Mouse (Mus musculus) left cerebral cortex, postnatal 10 days (tissue): ENCODE data around the gene 1700001C02Rik. TPM values are rescaled to one million over a fixed set of nuclear protein-coding genes. Genes with fewer than 3 reads are reported as not detected.

Source experiments
- DNase-seq, 2 experiments: peaks; one replicate each; pipeline ENCODE4 v3.0.0; 2021 to 2022; ENCODE audit warnings: low spot score in 2 of 2, mixed read lengths in 1 of 2; ENCODE audit errors: extremely low spot score in 1 of 2
- intact Hi-C: fragments of 180-260 bp; cut with DNase I; formaldehyde crosslinking; loops from one replicate; pipeline ENCODE4 v1.15.1; 2025
- total RNA-seq, 2 experiments: library from RNA; stranded (reverse); gene quantifications; 2 replicates each; pipeline ENCODE4 v1.2.3; 2021

The 1700001C02Rik gene
- total RNA-seq, 2 experiments from 2014 or later: not detected

DNA sequence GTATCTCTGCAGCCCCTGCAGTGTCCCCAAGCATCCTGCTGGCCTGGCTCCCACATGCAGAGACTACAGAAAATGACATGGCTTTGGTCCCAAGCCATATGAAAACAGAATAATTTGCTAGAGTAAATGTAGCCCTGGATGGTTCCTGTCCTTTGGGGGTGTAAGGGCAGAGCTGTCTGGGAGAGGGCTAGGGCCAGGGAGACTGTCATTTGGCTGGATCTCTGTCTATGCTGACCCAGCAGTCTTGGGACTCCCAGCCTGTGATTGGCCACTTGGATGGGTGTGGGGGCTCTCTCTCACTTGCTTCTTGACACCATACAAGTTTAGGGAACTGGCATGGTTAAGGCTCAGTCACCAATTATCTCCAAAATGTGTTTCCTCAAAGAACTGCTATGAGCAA lies 24.4 kb downstream of the 1700001C02Rik start:
- intact Hi-C loops: no loop called here

GRCm38 (mm10) chr5:30490845-30491244 lies 25.0 kb downstream of the 1700001C02Rik start:
- intact Hi-C loops: no loop called here
- DNase-seq: no peak

More for the DNA sequence above, 24.4 kb downstream of the 1700001C02Rik start:
- no peak for DNase-seq

DNA sequence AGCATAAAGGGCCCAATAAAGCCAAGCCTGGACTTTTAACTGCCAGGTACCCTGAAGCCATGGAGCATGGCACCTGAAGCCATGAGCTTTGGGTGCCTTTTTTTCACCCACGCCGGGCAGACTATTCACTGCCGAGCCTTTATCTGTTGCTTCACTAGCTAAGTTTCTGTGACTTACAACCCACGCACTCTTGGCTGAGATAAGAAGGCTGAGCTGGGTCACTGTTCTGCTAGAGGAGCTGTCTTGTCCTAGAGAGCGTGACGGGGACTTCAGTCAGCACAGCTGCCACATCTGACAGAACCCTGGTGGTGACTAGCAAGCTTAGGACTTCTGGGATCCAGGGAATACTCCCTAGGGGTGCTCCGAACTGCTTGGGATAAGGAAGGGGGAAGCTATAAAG lies 27.9 kb downstream of the 1700001C02Rik start:
- no peak for DNase-seq
- intact Hi-C loops: no loop called here

GRCm38 (mm10) chr5:30494606-30495005 lies 28.8 kb downstream of the 1700001C02Rik start:
- no peak for DNase-seq
- intact Hi-C loops: no loop called here

DNA sequence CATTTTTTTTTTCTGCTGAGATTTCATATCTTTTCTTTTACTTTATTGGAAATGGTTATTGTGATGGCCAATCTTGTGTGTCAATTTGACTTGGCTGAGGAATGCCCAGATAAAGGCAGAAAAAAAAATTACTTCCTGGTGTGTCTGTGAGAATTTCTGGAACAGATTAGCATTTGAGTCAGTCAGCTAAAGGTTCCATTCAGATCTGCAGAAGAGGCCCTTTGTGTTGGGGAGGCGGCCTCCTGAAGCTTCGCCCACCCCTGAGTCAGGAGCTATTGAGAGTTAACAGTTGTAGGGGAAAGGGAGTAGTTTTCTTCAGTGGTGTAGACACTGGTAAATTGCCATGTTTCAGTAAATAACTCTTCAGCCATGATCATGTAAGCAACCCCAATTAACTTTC lies 29.4 kb downstream of the 1700001C02Rik start:
- intact Hi-C loops: no loop called here

DNA sequence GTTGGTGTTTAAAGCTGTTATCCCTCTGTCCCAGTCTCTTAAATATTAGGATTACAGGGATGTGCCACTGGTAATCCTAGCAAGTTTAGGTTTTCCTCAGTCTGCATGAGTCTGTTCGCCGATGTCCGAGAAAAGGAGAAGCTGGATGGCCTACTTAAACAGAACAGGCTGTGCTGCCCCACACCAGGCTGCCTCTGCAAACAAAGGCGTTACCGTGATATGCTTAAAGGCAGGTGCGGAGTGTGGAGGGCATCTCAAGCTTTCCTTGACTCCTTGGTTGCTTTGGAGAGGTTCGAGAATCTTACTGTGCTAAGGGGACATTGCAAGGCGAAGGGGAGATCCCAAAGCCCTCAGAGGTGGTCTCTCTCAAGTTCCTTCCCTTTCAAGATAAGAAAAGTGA lies 31.0 kb downstream of the 1700001C02Rik start:
- DNase-seq: no peak
- intact Hi-C loops: no loop called here

More for the DNA sequence above, 29.4 kb downstream of the 1700001C02Rik start:
- DNase-seq: no peak

DNA sequence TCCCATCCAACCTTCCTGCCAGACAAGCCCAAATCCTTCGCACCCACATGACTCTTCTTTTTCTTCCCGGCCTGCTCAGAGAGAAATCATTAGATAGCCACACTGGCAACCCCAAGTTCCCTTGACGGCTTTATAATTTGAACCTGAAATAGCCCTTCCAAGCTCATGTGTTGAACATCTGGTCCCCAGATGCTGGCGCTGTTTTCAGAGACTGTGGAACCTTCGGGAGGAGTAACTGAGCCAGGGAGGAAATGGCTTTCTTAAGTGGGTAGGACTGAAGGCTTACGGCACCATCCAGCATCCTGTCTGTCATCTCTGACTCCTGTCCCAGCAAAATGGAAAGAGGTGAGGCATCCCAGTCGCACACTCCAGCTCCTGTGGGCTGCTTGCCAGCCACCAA lies 31.5 kb downstream of the 1700001C02Rik start:
- no peak for DNase-seq
- intact Hi-C loops: no loop called here

DNA sequence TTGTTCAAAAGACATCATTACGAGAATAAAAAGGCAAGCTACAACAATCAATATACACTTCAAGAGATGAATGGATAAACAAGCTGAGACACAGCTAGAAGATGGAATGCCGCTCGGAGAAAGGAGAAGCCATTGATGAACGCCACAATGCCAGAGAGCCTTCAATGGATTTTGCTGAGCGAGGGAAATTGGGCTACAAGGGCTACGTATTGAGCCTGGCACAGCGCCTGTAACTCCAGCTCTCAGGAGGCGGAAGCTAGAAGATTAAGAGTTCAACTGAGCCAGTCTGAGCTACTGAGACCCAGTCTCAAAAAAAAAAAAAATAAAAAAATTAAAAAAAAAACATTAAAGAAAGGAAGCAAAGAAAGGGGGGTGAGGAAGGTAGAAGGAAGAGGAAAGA lies 47.3 kb downstream of the 1700001C02Rik start:
- intact Hi-C loops: no loop called here
- no peak for DNase-seq

DNA sequence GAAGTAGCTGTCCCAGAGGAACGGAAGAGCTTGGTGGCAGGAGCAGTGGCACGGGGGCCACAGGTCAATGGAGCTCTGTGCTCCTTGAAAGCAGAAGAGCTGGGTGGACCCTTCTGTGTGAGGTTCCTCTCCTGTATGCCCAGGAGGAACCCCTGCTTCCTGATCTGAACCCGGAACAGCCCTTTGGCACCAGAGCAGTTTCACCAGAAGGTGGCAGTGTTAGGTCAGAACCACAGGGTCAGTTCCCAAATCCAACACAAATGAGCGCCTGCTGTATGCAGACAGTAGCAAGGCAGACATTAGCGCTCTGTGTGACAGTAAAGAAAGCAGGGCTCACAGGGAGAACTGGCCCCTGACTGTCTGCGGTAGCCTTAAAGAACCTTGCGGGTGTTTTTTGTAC lies 50.5 kb downstream of the 1700001C02Rik start:
- intact Hi-C loops: loop anchor here (2.0 kb wide), 1 partner anchor 122 kb away; no protein-coding TSS in a partner anchor
- peak; percentile 27 to 44 for DNase-seq

DNA sequence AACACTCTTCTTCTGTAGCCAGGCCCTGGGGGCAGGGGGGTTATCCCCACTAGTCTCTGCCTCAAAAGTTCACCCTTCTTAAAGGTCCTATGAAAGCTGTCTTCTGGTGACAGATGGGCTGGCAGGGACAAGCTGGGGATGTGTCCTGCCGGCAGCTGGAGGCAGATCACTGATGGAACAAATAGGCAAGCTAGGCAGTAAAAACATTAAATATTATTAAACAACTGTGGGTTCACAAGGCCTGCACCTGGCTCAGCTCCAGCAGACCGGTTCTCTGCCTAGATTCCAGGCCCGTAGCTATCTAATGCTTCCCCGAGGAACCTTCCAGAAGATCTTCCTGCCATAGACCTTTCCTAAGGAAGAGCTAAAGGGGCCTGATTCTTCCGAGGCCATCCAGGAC lies 52.3 kb downstream of the 1700001C02Rik start:
- intact Hi-C loops: no loop called here
- DNase-seq: no peak

DNA sequence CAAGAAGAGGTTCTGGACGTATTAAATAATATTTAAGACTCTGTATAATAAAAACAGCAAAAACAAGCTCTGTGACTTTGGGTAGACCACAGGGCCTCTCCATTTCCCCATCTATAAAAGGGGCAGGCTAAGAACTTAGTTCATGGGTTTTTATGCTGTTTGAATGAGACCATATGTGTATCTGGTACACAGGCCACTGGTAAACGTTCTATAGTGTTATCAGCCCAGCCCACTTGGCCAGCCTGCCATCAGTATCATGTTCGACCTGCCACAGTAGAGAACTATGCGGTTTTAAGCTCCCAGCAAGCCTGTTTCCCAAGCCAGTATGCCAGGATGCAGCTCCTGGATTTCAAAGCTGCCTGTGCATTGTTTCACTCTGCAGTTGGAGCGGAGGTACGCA lies 52.7 kb downstream of the 1700001C02Rik start:
- DNase-seq: no peak
- intact Hi-C loops: no loop called here

DNA sequence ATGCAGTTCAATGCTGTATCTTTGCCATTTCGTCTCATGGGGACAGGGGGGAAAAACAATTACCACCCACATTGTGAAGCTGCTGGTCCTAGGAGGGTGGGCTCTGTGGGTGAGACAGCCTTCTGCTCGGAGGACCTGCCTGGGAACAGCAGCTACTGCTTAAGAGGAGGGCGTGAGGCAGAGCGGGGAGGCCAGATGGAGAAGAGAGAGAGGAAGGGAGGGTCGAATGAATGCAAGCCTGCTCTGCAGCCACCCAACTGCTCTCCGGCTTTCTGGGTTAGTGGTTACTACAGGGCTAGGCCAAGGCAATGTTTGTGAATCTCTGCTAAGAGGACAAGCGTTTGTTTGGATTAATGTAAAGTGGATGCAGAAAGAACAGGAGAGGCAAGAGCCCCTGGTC lies 53.6 kb downstream of the 1700001C02Rik start:
- intact Hi-C loops: no loop called here
- no peak for DNase-seq

DNA sequence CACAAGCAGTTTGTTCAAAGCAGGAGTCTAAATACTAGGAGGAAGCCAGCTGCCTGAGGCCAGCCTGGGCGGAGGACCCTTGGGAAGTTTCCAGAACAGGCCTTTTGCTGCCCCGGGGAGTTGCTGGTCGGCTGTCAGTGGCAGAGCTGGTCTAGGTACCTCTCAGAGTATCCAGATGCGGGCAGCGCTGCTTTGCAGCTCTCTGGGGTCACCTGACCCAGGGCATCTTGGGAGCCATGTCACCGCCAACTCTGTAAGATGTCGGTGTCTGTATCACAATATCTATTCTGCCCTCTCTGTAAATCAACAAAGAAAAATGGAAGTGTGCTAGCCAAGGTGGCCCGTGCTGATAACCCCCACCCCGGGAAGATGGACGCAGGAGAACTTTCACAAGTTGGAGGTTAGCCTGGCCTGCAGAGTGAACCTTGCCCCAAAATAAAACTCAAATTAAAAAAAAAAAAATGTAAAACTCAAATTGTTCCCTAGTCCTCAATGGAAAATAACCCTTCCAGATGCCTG lies 54.4 kb downstream of the 1700001C02Rik start:
- no peak for DNase-seq
- intact Hi-C loops: no loop called here

DNA sequence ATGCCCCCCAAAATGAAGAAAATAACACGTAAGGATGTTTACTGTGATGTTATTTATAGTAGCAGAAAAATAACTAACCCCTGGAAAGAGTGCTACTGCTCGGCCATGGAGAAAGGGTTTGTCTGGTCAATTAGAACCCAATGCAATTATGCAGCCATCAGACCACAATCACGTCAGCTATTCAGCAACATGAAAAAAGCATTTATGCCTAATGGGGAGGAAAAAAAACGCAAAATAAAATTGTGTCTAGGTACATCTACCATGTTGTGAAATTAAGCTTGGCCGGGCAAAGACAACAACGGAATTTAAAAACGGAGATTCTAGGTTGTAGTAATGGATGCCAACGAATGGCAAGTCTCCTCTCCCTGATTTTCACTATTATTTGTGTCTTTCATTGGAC lies 56.6 kb downstream of the 1700001C02Rik start:
- no peak for DNase-seq
- intact Hi-C loops: no loop called here

DNA sequence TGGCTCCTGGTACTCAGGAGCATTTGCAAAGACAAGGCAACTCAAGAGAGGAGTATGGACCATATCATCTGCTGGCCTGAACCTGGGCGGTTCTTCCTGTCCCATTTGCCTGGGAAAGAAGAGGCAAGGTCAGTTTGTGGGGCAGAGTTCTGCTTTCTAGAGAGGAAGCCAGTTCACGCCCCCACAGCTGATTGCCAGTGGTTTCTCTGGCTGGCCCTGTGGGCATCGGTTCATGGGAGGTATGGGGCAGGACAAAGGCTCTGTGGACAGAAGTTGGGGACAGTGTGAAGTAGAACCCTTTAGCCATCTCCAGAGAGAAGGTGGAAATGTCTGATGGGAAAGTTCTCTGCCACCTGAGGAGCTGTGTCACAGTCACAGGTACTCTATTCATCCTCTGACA lies 57.3 kb downstream of the 1700001C02Rik start:
- intact Hi-C loops: no loop called here
- DNase-seq: no peak

DNA sequence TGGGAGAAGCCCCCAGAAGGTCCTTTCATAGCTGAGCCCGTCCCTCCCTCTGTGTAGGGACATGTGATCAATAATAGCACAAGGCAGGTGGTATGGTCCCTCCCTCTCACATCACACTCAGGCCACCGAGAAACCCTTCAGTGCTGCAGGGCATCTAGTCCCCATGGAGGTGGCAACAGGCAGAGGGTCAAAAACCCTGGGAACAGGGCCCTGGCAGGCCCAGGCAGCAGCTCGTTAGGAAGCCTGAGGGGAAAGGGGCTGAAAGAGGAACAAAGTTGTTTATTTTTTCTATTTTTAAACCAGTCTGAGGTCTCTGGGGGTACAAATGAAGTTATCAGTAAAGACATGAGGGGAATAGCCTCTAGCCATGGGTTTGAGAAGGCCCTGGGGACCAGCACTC lies 58.4 kb downstream of the 1700001C02Rik start:
- intact Hi-C loops: no loop called here
- DNase-seq: no peak

GRCm38 (mm10) chr5:30525920-30526836 lies 60.3 kb downstream of the 1700001C02Rik start:
- DNase-seq: peak in 1 of 2 experiments; percentile 64
- intact Hi-C loops: no loop called here

DNA sequence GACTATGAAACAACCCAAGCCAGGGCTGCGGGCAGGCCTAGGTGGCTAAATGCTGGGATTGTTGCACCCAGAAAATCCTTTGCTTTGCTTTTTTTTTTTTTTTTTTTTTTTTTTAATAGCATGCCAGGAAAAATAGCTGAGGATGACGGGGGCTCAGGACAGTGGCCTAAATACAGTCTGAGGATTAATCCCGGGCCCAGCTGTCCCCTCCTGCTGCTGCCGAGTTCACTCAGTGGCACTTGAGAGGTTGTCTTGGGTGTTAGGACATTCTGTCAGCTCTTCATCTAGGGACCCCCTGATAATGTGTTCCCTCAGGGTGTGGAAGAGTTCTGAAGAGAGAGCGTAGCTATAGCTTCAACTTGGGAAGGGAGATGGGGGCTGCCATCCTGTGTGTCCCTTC lies 61.3 kb downstream of the 1700001C02Rik start:
- no peak for DNase-seq
- intact Hi-C loops: no loop called here

DNA sequence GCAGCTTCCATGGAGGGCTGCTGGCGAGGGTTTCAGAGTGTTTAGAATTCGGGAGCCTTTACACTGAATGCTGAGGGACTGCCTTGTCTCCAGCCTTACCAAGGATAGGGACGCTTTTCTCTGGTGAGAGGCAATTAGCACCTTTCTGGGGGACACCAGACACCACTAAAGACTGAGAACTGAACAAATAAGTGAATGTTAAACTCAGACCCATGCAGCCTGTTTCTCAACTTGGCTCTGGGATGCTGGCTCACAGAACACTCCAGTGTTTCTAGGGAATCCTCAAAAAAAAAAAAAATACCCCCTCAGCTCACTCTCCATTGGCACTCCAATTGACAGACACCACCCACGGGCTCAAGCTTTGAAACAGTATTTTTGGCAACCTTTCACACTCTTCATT lies 63.1 kb downstream of the 1700001C02Rik start:
- intact Hi-C loops: no loop called here
- DNase-seq: no peak
